Mouse (Mus musculus) hindbrain, postnatal 0 days (tissue): ENCODE results near the gene Epm2a. TPM values are rescaled to one million over a fixed set of nuclear protein-coding genes. Genes with fewer than 3 reads are reported as not detected.

ENCODE experiments used
- ATAC-seq: fragments of 200-750 bp; cut with Nextera tagmentation; 2 replicates; pipeline ENCODE4 v1.8.0; 2017; ENCODE audit warnings: mild to moderate bottlenecking, moderate TSS enrichment, moderate library complexity
- DNase-seq: peaks from one replicate; pipeline ENCODE4 v3.0.0-alpha.2; 2015; ENCODE audit warnings: low spot score
- H3K27ac ChIP-seq: fragments of 300-500 bp; sonication (generic); 2 replicates; pipeline ENCODE4 v1.5.1; 2014; ENCODE audit warnings: mild to moderate bottlenecking
- H3K27me3 ChIP-seq: fragments of 300-500 bp; sonication (generic); 2 replicates; pipeline ENCODE4 v1.6.1; 2014; ENCODE audit warnings: low read length, mixed read lengths; ENCODE audit not compliant: insufficient read depth
- H3K36me3 ChIP-seq: fragments of 300-500 bp; sonication (generic); 2 replicates; pipeline ENCODE4 v1.6.1; 2014; ENCODE audit warnings: low read length, mixed read lengths; ENCODE audit not compliant: insufficient read depth
- H3K4me1 ChIP-seq: fragments of 300-500 bp; sonication (generic); 2 replicates; pipeline ENCODE4 v1.6.1; 2014; ENCODE audit warnings: antibody characterized with exemption, low read length, mixed read lengths; ENCODE audit not compliant: insufficient read depth
- H3K4me2 ChIP-seq: fragments of 300-500 bp; sonication (generic); 2 replicates; pipeline ENCODE4 v1.6.1; 2014; ENCODE audit warnings: low read depth, mild to moderate bottlenecking, low read length, moderate library complexity, mixed read lengths
- H3K4me3 ChIP-seq: fragments of 300-500 bp; sonication (generic); 2 replicates; pipeline ENCODE4 v1.5.1; 2014; ENCODE audit warnings: low read length
- H3K9ac ChIP-seq: fragments of 300-500 bp; sonication (generic); replicated peaks from 2 replicates; pipeline ENCODE4 v1.6.1; 2014; ENCODE audit warnings: mild to moderate bottlenecking, low read length, moderate library complexity, mixed read lengths
- H3K9me3 ChIP-seq: fragments of 300-500 bp; sonication (generic); 2 replicates; pipeline ENCODE4 v1.6.1; 2016; ENCODE audit warnings: low read length, mixed read lengths
- CTCF ChIP-seq: IDR thresholded peaks from 2 replicates; pipeline ENCODE4 v1.5.1; 2016; ENCODE audit warnings: antibody characterized with exemption, control low read depth, low read depth
- WGBS: fragments of 180-500 bp; shearing (Covaris S2); extraction: QIAGEN DNeasy Blood & Tissue Kit; methylation state at CpG from one replicate; pipeline ENCODE4 v1.1.7; 2014; 5-methylcytosine and 5-hydroxymethylcytosine counted together
- polyA plus RNA-seq: library from polyadenylated mRNA; unstranded; fragments of >200 nt; fragmentation: Nextera tagmentation; extraction: Ambion mirVana; gene quantifications from 2 replicates; pipeline ENCODE4 v1.2.1, GENCODE M21; 2015
- total RNA-seq: library from RNA; depleted of rRNA; stranded (reverse); fragments of >200 nt; gene quantifications from 2 replicates; pipeline ENCODE4 v1.2.3, GENCODE M21; 2014

Gene Epm2a
- total and polyA plus RNA-seq, 2 experiments from 2014 or later: 4.3 to 33.1 TPM

DNA sequence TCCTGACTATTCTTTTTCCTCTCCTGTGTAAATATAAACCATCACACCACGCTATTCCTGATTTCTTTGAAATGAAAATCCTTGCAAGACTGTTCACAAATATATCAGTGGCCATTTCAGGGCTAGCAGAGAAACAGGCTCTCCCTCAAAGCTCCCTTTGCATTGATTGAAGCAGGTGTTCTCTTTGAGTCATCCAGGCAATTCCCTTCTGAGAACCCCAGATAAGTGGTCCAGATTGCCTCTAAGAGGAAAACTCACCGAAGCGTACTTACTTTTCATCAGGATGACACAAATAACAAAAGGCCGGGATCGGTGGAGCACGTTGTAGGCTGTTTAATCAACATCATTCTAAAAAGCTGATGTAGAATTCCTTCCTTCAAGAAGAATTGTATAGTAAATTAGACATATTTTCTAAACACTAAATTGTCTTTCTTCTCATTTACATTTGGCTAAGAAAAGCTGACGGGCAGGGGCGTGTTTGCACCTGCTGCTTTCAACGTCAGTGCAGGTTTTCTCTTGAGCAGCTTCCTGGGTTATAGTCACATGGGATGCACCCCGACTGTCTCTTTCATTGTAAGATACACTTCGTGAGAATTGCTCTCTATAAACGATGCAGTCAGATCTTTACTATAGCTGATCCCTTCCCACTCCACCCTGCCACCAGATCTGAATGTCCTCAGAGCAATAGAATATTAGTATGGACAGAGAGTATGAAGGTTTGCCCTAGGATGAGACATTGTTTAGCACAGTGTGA is 86.0 kb downstream of the Epm2a start:
- Histone ChIP-seq H3K4me2 (no peak overlapping the region), H3K27ac (no peak overlapping the region), H3K4me1 (no peaks in the 10 kb centered on the region), H3K36me3 (no peaks in the 10 kb centered on the region), H3K9ac (no peak overlapping the region), H3K4me3 (no peak overlapping the region), H3K27me3 (no peaks in the 10 kb centered on the region), H3K9me3 (no peaks in the 10 kb centered on the region)
- 57% methylated on average over 12 of the region's 12 CpGs for WGBS
- no peak for TF ChIP-seq CTCF
- DNase-seq (peak; percentile 11), ATAC-seq (no peak)

DNA sequence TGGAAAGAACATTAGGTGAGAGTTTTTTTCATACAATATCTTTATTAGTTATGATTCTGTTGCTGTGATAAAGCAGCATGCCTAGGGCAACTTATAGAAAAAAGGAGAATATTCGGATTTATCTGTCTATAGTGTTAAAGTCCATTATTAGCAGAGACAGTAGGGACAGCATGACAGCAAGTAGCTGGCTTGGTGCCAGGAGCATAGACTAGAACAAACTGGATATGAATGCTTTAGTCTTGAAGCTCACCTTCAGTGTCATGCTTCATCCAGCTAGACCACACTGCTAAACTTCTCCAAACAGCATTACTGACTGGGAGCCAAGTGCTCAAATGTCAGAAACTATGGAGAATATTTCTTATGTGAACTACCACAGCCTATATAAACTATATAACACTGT is 93.8 kb downstream of the Epm2a start:
- DNase-seq: peak; percentile 51
- no peak overlapping the region for H3K27ac ChIP-seq
- no peaks in the 10 kb centered on the region for H3K9me3 ChIP-seq
- WGBS: 61% methylated on average over 1 of the region's 1 CpGs
- no peak overlapping the region for H3K9ac ChIP-seq
- H3K4me3 ChIP-seq: no peak overlapping the region
- ATAC-seq: no peak
- H3K36me3 ChIP-seq: no peaks in the 10 kb centered on the region
- H3K4me1 ChIP-seq: no peaks in the 10 kb centered on the region
- TF ChIP-seq CTCF: no peak
- H3K27me3 ChIP-seq: no peaks in the 10 kb centered on the region
- no peak overlapping the region for H3K4me2 ChIP-seq

DNA sequence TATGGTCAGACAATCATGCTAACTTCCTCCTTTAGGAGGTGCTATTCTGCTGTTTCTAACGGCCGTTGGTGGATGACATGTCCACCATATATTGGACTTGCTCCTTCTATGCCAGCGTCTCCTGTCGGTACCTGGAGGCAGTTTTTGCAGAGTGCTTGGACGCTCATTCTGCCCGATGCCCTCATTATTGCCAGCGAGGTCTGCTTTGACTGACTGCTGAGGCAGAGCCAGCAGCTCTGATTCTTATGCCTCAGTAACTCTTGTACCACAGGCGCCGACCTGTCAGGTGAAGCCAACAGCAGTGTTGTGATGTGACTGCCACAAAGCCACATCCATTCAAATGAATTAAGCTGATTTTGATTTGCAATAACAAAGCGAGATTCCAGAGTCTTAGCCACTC is 95.3 kb downstream of the Epm2a start:
- Histone ChIP-seq H3K36me3 (no peaks in the 10 kb centered on the region), H3K27me3 (no peaks in the 10 kb centered on the region), H3K4me1 (no peaks in the 10 kb centered on the region), H3K4me3 (no peak overlapping the region), H3K4me2 (no peak overlapping the region), H3K9me3 (no peaks in the 10 kb centered on the region), H3K27ac (no peak overlapping the region), H3K9ac (no peak overlapping the region)
- 83% methylated on average over 10 of the region's 10 CpGs for WGBS
- peak; percentile 35 for TF ChIP-seq CTCF
- ATAC-seq: peak; percentile 64; the same call in 1 of the 2 replicates
- peak; percentile 25 for DNase-seq

DNA sequence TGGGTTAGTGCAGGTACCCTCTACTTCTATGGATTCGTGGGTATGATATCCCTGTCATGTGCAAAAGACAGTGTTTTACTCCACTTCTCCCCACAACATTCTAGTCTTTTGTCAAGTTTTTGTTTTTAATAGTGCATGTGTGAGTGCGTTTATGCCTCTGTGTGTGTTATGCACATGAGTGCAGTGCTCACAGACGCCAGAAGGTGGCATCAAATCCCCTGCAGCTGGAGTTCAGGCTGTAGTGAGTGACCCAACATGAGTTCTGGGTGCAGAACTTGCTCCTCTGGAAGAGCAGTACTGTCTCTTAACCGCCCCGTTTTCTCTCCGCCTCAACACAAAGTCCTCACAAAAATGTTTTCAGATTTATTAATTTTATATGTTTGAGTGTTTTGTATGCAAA is 96.1 kb downstream of the Epm2a start:
- ATAC-seq (no peak), DNase-seq (no peak)
- H3K27me3 ChIP-seq: no peaks in the 10 kb centered on the region
- WGBS: 87% methylated on average over 6 of the region's 6 CpGs
- H3K9me3 ChIP-seq: no peaks in the 10 kb centered on the region
- H3K4me2 ChIP-seq: no peak overlapping the region
- H3K4me1 ChIP-seq: no peaks in the 10 kb centered on the region
- no peaks in the 10 kb centered on the region for H3K36me3 ChIP-seq
- no peak for TF ChIP-seq CTCF
- no peak overlapping the region for H3K27ac ChIP-seq
- no peak overlapping the region for H3K4me3 ChIP-seq
- no peak overlapping the region for H3K9ac ChIP-seq

DNA sequence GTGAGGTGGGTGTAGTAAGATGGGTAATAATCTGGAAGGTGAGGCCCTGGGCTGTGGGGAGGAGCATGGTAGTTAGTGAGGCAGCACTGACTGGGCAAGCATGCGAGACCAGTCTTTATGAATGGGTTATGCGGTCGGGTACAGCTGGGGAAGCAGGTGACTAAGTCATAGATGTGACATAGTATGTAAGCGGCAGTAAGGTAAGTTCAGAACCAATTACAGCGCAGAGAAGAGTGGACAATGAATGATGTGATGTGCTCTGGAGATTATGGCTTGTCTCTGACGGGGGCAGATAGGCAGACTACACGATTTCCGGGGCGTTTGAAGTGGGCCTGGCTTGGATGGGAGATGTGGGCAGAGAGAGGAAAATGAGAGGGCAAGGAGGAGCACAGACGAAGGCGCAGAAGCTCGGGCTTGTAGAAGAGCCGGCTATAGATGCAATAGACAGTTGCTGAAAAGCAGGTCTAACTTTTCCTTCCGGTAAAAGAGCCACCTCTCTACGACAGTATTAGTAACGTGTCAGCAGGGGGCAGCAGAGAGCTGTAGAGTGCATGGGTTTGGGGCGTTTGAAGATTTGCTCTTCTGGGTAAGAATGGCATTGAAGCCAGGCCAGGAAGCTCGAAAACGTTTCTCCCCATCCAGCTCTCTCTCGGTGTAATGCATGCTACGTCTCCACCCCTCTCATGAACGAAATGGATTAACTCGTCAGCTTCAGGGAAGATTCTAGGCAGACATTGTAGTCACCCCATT is 106.5 kb downstream of the Epm2a start:
- H3K9ac ChIP-seq: no peak overlapping the region
- TF ChIP-seq CTCF: peak; percentile 96
- 32% methylated on average over 23 of the region's 23 CpGs for WGBS
- peak; percentile 96 for DNase-seq
- peak overlapping the region; percentile 29; the same call in 1 of the 2 replicates for H3K4me2 ChIP-seq
- no peaks in the 10 kb centered on the region for H3K9me3 ChIP-seq
- no peaks in the 10 kb centered on the region for H3K36me3 ChIP-seq
- H3K27ac ChIP-seq: no peak overlapping the region
- H3K27me3 ChIP-seq: no peaks in the 10 kb centered on the region
- H3K4me1 ChIP-seq: no peaks in the 10 kb centered on the region
- no peak overlapping the region for H3K4me3 ChIP-seq
- ATAC-seq: peak; percentile 90

DNA sequence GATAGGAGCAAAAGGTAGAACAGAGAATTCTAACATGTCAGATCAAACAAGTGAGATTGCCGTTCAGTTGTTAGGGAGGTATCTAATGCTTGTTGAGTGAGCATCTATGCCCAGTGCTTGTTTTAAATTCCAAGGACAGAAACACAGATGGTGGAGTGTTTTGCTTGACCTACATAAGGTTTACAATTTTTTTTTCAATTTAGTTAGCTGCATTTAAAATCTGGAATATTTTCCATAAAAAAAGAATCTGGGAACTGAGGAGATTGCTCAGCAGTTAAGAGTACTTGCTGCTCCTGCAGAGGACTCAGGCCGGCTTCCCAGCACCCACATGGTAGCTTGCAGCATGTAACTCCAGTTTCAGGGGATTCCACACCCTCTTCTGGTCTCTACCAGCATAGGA is 109.3 kb downstream of the Epm2a start:
- H3K4me1 ChIP-seq: no peaks in the 10 kb centered on the region
- H3K9me3 ChIP-seq: no peaks in the 10 kb centered on the region
- no peak for DNase-seq
- H3K4me2 ChIP-seq: no peak overlapping the region
- TF ChIP-seq CTCF: no peak
- no peak for ATAC-seq
- H3K4me3 ChIP-seq: no peak overlapping the region
- no peak overlapping the region for H3K27ac ChIP-seq
- H3K36me3 ChIP-seq: 0 out of 2 replicates have a peak, but pooled peaks cover 4% of the 10 kb centered on the region
- WGBS: 83% methylated on average over 2 of the region's 2 CpGs
- H3K9ac ChIP-seq: no peak overlapping the region
- H3K27me3 ChIP-seq: no peaks in the 10 kb centered on the region

DNA sequence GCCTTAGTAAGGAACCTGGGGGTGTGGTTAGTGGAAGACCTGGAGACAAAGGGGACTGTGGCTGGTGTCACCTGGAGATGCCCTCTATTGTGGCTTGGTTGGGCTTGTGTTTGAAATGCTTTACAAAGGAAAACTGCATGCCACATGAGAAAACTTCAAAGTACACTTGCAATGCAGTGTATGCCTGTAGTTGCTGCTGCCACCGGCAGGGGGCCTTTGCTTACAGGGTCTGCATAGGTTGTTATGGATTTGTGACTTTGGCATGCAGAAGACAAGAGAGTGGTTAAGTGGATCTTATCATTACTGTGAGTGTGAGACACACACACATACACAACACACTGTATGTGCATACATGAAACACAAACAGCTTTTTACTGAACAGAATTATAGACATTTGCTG is 114.2 kb downstream of the Epm2a start:
- TF ChIP-seq CTCF: peak; percentile 49
- no peak overlapping the region for H3K4me3 ChIP-seq
- no peaks in the 10 kb centered on the region for H3K4me1 ChIP-seq
- 50% methylated on average over 1 of the region's 1 CpGs for WGBS
- no peak overlapping the region for H3K27ac ChIP-seq
- peaks cover 7% of the 10 kb centered on the region; the same call in 1 of the 2 replicates for H3K36me3 ChIP-seq
- DNase-seq (no peak), ATAC-seq (no peak)
- no peak overlapping the region for H3K9ac ChIP-seq
- H3K27me3 ChIP-seq: no peaks in the 10 kb centered on the region
- no peaks in the 10 kb centered on the region for H3K9me3 ChIP-seq
- H3K4me2 ChIP-seq: no peak overlapping the region
